Mouse (Mus musculus) bone marrow macrophage, adult 2 months (primary cell): ENCODE results near the gene Ndufc2. TPM values are rescaled to one million over a fixed set of nuclear protein-coding genes. Genes with fewer than 3 reads are reported as not detected.

Source experiments
- H3K27ac ChIP-seq: 2 replicates; pipeline ENCODE4 v1.5.1; 2012; ENCODE audit warnings: low read depth, low read length; ENCODE audit not compliant: insufficient read depth
- H3K4me1 ChIP-seq: 2 replicates; pipeline ENCODE4 v1.6.1; 2012; ENCODE audit warnings: low read length; ENCODE audit not compliant: control insufficient read depth, insufficient read depth
- H3K4me3 ChIP-seq: 2 replicates; pipeline ENCODE4 v1.5.1; 2012; ENCODE audit warnings: mild to moderate bottlenecking, low read length, moderate library complexity; ENCODE audit not compliant: insufficient read depth
- CTCF ChIP-seq: IDR thresholded peaks from 2 replicates; pipeline ENCODE4 v1.5.1; 2012; ENCODE audit warnings: low read depth, mild to moderate bottlenecking, low read length, moderate library complexity
- POLR2A ChIP-seq: IDR thresholded peaks from 2 replicates; pipeline ENCODE4 v1.6.1; 2012; ENCODE audit warnings: mild to moderate bottlenecking, low read depth, low read length, borderline replicate concordance
- polyA plus RNA-seq: library from polyadenylated mRNA; stranded (reverse); fragments of >200 nt; gene quantifications from 2 replicates; pipeline ENCODE4 v1.2.4, GENCODE M21; 2012; ENCODE audit not compliant: missing spikeins, insufficient read depth, insufficient read length

The Ndufc2 gene
- 159 and 174 TPM in 2 replicates for polyA plus RNA-seq

- H3K4me3 ChIP-seq = peak within 1 kb of the TSS; percentile 92
- no peak for TF ChIP-seq CTCF
- no peak for TF ChIP-seq POLR2A
- H3K4me1 ChIP-seq = peaks cover 14% of the 10 kb centered on the region
- peak within 1 kb of the TSS; percentile 55 for H3K27ac ChIP-seq
Observed at GRCm38 (mm10) chr7:97399960-97400715, at the start of gene Ndufc2. Gene Ndufc2, plus strand, starts transcription at chr7:97400003.

- Histone ChIP-seq H3K4me3 (no peak overlapping the region), H3K27ac (no peak overlapping the region), H3K4me1 (peaks cover 35% of the 10 kb centered on the region)
- TF ChIP-seq CTCF (no peak), POLR2A (no peak)
Observed at GRCm38 (mm10) chr7:97350891-97351290, 48.9 kb upstream of the Ndufc2 start.

GRCm38 (mm10) chr7:97351792-97352513, 47.9 kb upstream of the Ndufc2 start:
- Histone ChIP-seq H3K4me1 (peaks cover 43% of the 10 kb centered on the region), H3K27ac (no peak overlapping the region), H3K4me3 (no peak overlapping the region)
- no peak for TF ChIP-seq POLR2A
- no peak for TF ChIP-seq CTCF

GRCm38 (mm10) chr7:97353356-97353755, 46.4 kb upstream of the Ndufc2 start:
- TF ChIP-seq POLR2A = no peak
- Histone ChIP-seq H3K4me3 (no peak overlapping the region), H3K27ac (no peak overlapping the region), H3K4me1 (peaks cover 57% of the 10 kb centered on the region)

- Histone ChIP-seq H3K4me3 (peak overlapping the region; percentile 2; the same call in 1 of the 2 replicates), H3K27ac (peak overlapping the region; percentile 99), H3K4me1 (peaks cover 58% of the 10 kb centered on the region)
- no peak for TF ChIP-seq CTCF
- TF ChIP-seq POLR2A = no peak
Observed at GRCm38 (mm10) chr7:97355068-97355841, 44.5 kb upstream of the Ndufc2 start.

- TF ChIP-seq POLR2A = no peak
- TF ChIP-seq CTCF = no peak
- H3K4me1 ChIP-seq = peaks cover 60% of the 10 kb centered on the region
- H3K27ac ChIP-seq = peak overlapping the region; percentile 99
- H3K4me3 ChIP-seq = 0 out of 2 replicates have a peak overlapping the region, but pooled peaks have one; percentile 7
Observed at GRCm38 (mm10) chr7:97356253-97356652, 43.5 kb upstream of the Ndufc2 start.

- Histone ChIP-seq H3K4me1 (peaks cover 55% of the 10 kb centered on the region), H3K27ac (peak overlapping the region; percentile 99), H3K4me3 (no peak overlapping the region)
- TF ChIP-seq CTCF = no peak
- no peak for TF ChIP-seq POLR2A
Observed at GRCm38 (mm10) chr7:97356875-97357276, 42.9 kb upstream of the Ndufc2 start.

GRCm38 (mm10) chr7:97357840-97358239, 42.0 kb upstream of the Ndufc2 start:
- TF ChIP-seq CTCF = no peak
- no peak for TF ChIP-seq POLR2A
- H3K4me1 ChIP-seq = peaks cover 48% of the 10 kb centered on the region
- peak overlapping the region; percentile 99 for H3K27ac ChIP-seq
- H3K4me3 ChIP-seq = no peak overlapping the region

- Histone ChIP-seq H3K27ac (peak overlapping the region; percentile 99), H3K4me3 (no peak overlapping the region), H3K4me1 (peaks cover 46% of the 10 kb centered on the region)
- no peak for TF ChIP-seq CTCF
- TF ChIP-seq POLR2A = no peak
Observed at GRCm38 (mm10) chr7:97358347-97358746, 41.5 kb upstream of the Ndufc2 start.
